Mouse (Mus musculus): Measurements from ENCODE around the gene Atg7. TPM values are rescaled to one million over a fixed set of nuclear protein-coding genes. Genes with fewer than 3 reads are reported as not detected.

Gene Atg7
- total RNA-seq, 2 experiments from 2014 or later = 24.7 to 26.5 TPM

- Histone ChIP-seq H3K4me3 (no peak overlapping the region), H3K27ac (no peak overlapping the region)
- TF ChIP-seq CTCF (conservative IDR thresholded peaks at IDR 0.05) = no peak
- no peak for DNase-seq (ENCODE audit: low spot score in 2 of 2)
Observed at GRCm38 (mm10) chr6:114746439-114746974, 103.6 kb downstream of the Atg7 start.

- no peak for TF ChIP-seq CTCF (conservative IDR thresholded peaks at IDR 0.05)
- no peak overlapping the region for H3K27ac ChIP-seq
- no peak for DNase-seq (ENCODE audit: low spot score in 2 of 2)
Observed at GRCm38 (mm10) chr6:114748419-114748818, 105.5 kb downstream of the Atg7 start.

GRCm38 (mm10) chr6:114748882-114749281 lies 106.0 kb downstream of the Atg7 start:
- no peak overlapping the region for H3K27ac ChIP-seq
- DNase-seq (ENCODE audit: low spot score in 2 of 2) = no peak
- no peak for TF ChIP-seq CTCF (conservative IDR thresholded peaks at IDR 0.05)
- H3K4me3 ChIP-seq = no peak overlapping the region

More at GRCm38 (mm10) chr6:114748419-114748818, 105.5 kb downstream of the Atg7 start:
- H3K4me3 ChIP-seq = no peak overlapping the region

- no peak for TF ChIP-seq CTCF (conservative IDR thresholded peaks at IDR 0.05)
- H3K27ac ChIP-seq = no peak overlapping the region
- no peak overlapping the region for H3K4me3 ChIP-seq
- DNase-seq (ENCODE audit: low spot score in 2 of 2) = no peak
Observed at GRCm38 (mm10) chr6:114758795-114759194, 115.9 kb downstream of the Atg7 start.

GRCm38 (mm10) chr6:114766314-114766713 lies 123.4 kb downstream of the Atg7 start:
- TF ChIP-seq CTCF (conservative IDR thresholded peaks at IDR 0.05) = no peak
- no peak for DNase-seq (ENCODE audit: low spot score in 2 of 2)
- no peak overlapping the region for H3K4me3 ChIP-seq
- H3K27ac ChIP-seq = no peak overlapping the region

- Histone ChIP-seq H3K4me3 (no peak overlapping the region), H3K27ac (no peak overlapping the region)
- TF ChIP-seq CTCF (conservative IDR thresholded peaks at IDR 0.05) = no peak
- no peak for DNase-seq (ENCODE audit: low spot score in 2 of 2)
Observed at GRCm38 (mm10) chr6:114767710-114768109, 124.8 kb downstream of the Atg7 start.

GRCm38 (mm10) chr6:114770337-114770736 lies 127.4 kb downstream of the Atg7 start:
- DNase-seq (ENCODE audit: low spot score in 2 of 2) = no peak
- H3K27ac ChIP-seq = peak overlapping the region; percentile 65; the same call in 1 of the 2 replicates
- no peak overlapping the region for H3K4me3 ChIP-seq
- TF ChIP-seq CTCF (conservative IDR thresholded peaks at IDR 0.05) = no peak

GRCm38 (mm10) chr6:114771502-114771901 lies 128.6 kb downstream of the Atg7 start:
- Histone ChIP-seq H3K4me3 (no peak overlapping the region), H3K27ac (peak overlapping the region; percentile 65)
- no peak for TF ChIP-seq CTCF (conservative IDR thresholded peaks at IDR 0.05)
- no peak for DNase-seq (ENCODE audit: low spot score in 2 of 2)

- no peak for DNase-seq (ENCODE audit: low spot score in 2 of 2)
- Histone ChIP-seq H3K27ac (no peak overlapping the region), H3K4me3 (no peak overlapping the region)
- no peak for TF ChIP-seq CTCF (conservative IDR thresholded peaks at IDR 0.05)
Observed at GRCm38 (mm10) chr6:114775210-114775609, 132.3 kb downstream of the Atg7 start.

GRCm38 (mm10) chr6:114777872-114778271 lies 135.0 kb downstream of the Atg7 start:
- no peak for TF ChIP-seq CTCF (conservative IDR thresholded peaks at IDR 0.05)
- no peak for DNase-seq (ENCODE audit: low spot score in 2 of 2)

GRCm38 (mm10) chr6:114778650-114779049 lies 135.8 kb downstream of the Atg7 start:
- Histone ChIP-seq H3K27ac (no peak overlapping the region), H3K4me3 (no peak overlapping the region)
- TF ChIP-seq CTCF (conservative IDR thresholded peaks at IDR 0.05) = no peak
- no peak for DNase-seq (ENCODE audit: low spot score in 2 of 2)

More at GRCm38 (mm10) chr6:114777872-114778271, 135.0 kb downstream of the Atg7 start:
- H3K4me3 ChIP-seq = no peak overlapping the region
- H3K27ac ChIP-seq = no peak overlapping the region

- no peak for TF ChIP-seq CTCF (conservative IDR thresholded peaks at IDR 0.05)
- H3K27ac ChIP-seq = no peak overlapping the region
- no peak for DNase-seq (ENCODE audit: low spot score in 2 of 2)
- no peak overlapping the region for H3K4me3 ChIP-seq
Observed at GRCm38 (mm10) chr6:114780583-114780982, 137.7 kb downstream of the Atg7 start.

GRCm38 (mm10) chr6:114781415-114782240 lies 138.7 kb downstream of the Atg7 start:
- peak overlapping the region; percentile 58; the same call in 1 of the 2 replicates for H3K27ac ChIP-seq
- no peak overlapping the region for H3K4me3 ChIP-seq
- no peak for TF ChIP-seq CTCF (conservative IDR thresholded peaks at IDR 0.05)
- DNase-seq (ENCODE audit: low spot score in 2 of 2) = no peak

- no peak for TF ChIP-seq CTCF (conservative IDR thresholded peaks at IDR 0.05)
- Histone ChIP-seq H3K27ac (peak overlapping the region; percentile 58; the same call in 1 of the 2 replicates), H3K4me3 (no peak overlapping the region)
Observed at GRCm38 (mm10) chr6:114782486-114782885, 139.6 kb downstream of the Atg7 start.

More at GRCm38 (mm10) chr6:114782486-114782885, 139.6 kb downstream of the Atg7 start:
- no peak for DNase-seq (ENCODE audit: low spot score in 2 of 2)

Data from layer of hippocampus, adult 2 months (tissue).